Mouse (Mus musculus) olfactory bulb, adult 2 months (tissue): ENCODE data around the gene Parl. TPM values are rescaled to one million over a fixed set of nuclear protein-coding genes. Genes with fewer than 3 reads are reported as not detected.

Experiments used
- H3K27ac ChIP-seq: fragments of 200-500 bp; 2 replicates; pipeline ENCODE4 v1.5.1; 2012; ENCODE audit warnings: low read depth, low read length; ENCODE audit not compliant: insufficient read depth
- H3K4me1 ChIP-seq: fragments of 200-500 bp; 2 replicates; pipeline ENCODE4 v1.6.1; 2012; ENCODE audit warnings: low read length; ENCODE audit not compliant: control insufficient read depth, insufficient read depth
- H3K4me3 ChIP-seq: fragments of 200-500 bp; 2 replicates; pipeline ENCODE4 v1.5.1; 2012; ENCODE audit warnings: mild to moderate bottlenecking, low read depth, low read length, moderate library complexity; ENCODE audit not compliant: insufficient read depth
- CTCF ChIP-seq: fragments of 200-500 bp; IDR thresholded peaks from 2 replicates; pipeline ENCODE4 v1.5.1; 2012; ENCODE audit warnings: low read depth, mild to moderate bottlenecking, low read length, moderate library complexity; ENCODE audit not compliant: insufficient read depth
- POLR2A ChIP-seq: fragments of 200-500 bp; IDR thresholded peaks from 2 replicates; pipeline ENCODE4 v1.6.1; 2012; ENCODE audit warnings: mild to moderate bottlenecking, low read depth, low read length, moderate library complexity; ENCODE audit not compliant: insufficient read depth
- WGBS: fragments of 180-500 bp; shearing (Covaris S2); methylation state at CpG from one replicate; pipeline ENCODE4 v1.1.7; 2018; 5-methylcytosine and 5-hydroxymethylcytosine counted together
- polyA plus RNA-seq: library from polyadenylated mRNA; stranded (reverse); fragments of >200 nt; gene quantifications from 2 replicates; pipeline ENCODE4 v1.2.4, GENCODE M21; 2012; ENCODE audit warnings: low replicate concordance; ENCODE audit not compliant: missing spikeins, insufficient read depth, insufficient read length

Parl gene
- polyA plus RNA-seq, 1 experiment = not detected

- H3K27ac ChIP-seq = peak overlapping the region; percentile 41; the same call in 1 of the 2 replicates
- no peak overlapping the region for H3K4me3 ChIP-seq
- H3K4me1 ChIP-seq = no peaks in the 10 kb centered on the region
- WGBS = 52% methylated on average over 9 of the region's 9 CpGs
- TF ChIP-seq POLR2A (no peak), CTCF (no peak)
Measured at GRCm38 (mm10) chr16:20248442-20249174, 53.6 kb downstream of the Parl start.

DNA sequence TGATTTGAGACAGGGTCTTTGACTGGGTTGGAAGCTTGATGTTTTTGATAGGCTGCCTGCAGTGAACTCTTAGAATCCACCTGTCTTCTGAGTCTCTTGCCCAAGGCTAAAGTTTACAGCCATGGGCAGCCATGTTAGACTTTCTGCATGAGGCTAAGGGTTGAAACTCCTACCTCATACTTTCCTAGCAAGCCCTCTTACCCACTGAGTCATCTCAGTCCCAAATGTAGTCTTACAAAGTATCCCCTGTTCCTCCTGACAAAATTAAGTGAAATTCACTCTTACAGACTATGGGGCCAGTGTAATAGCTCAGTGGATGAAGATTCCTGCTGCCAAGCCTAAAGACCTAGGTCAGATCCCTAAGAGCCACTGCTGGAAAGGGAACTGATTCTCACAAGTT is 55.1 kb downstream of the Parl start:
- TF ChIP-seq CTCF = no peak
- TF ChIP-seq POLR2A = no peak
- no peaks in the 10 kb centered on the region for H3K4me1 ChIP-seq
- no peak overlapping the region for H3K27ac ChIP-seq
- no peak overlapping the region for H3K4me3 ChIP-seq

DNA sequence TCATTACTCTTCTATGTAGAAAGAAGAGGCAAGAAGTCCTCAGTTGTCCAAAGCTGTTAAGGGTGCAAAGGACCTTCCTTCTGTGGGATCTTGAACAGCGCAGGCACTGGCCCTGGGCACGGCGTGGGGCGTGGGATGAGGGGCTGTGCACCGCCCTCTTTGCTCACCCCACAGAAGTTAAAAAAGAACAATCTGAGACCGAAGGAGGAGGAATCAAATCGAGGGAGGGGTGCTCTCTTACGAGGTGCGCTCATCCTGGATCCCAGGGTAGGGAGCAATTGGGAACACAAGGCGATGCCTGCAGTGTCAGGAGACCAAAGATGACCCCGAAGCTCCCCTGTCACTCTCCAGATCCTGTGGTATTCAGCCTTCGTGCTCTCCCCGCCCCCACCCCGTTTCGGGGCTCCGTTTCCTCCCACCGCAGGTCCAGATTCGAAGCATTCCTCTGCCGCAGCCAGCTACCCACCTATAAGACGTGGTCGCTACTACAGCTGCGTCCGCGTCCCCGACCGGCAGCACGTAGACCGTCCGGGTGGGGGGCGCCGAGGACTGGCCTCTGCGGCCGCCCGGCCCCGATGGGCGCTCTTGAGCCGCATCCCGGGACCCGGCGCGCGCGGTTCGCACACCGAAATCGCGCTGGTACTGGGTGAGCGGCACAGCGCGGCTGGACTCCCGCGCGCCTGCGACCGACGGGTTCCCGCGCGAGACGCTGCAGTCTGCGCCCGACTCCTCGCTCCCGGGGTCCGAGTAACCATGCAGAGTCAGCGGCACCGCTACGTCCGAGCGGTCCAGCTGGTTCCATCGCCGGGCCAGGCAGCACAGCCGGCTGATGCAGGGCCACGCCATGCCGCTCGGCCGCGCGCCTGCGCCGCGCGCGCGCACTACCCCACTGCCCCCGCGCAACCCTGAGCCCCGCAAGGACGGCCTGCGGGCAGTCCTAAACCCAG is 61.4 kb downstream of the Parl start, which contains the start of gene Map6d1:
TSS of gene Map6d1 (minus strand) at position 891 of the 947 bp plus-strand sequence.
- WGBS = 1% methylated on average over 90 of the region's 90 CpGs
- peak within 1 kb of the TSS; percentile 71 for H3K27ac ChIP-seq
- peak within 1 kb of the TSS; percentile 80 for H3K4me3 ChIP-seq
- H3K4me1 ChIP-seq = peaks cover 9% of the 10 kb centered on the region
- TF ChIP-seq CTCF (no peak), POLR2A (peak; percentile 85)

DNA sequence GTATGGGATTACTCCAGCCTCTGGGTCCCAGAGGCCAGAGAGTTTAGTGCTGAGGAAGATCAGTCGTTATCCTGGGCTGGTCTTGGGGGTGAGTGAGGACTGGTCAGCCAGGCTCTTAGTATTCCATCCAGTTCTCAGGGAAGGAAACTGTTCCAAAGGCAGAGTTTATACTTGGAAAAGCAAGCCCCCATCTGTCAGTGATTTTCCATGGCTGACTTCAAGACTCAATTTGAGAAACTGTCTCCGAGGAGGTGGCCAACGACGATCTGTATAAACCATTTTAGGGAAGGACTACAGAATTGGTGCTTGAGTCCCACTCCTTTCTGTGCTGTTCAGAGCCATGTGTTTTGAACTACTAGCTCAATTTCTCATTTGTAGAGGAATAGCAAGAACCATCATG is 63.5 kb downstream of the Parl start:
- peaks cover 12% of the 10 kb centered on the region for H3K4me1 ChIP-seq
- no peak overlapping the region for H3K4me3 ChIP-seq
- no peak for TF ChIP-seq CTCF
- no peak for TF ChIP-seq POLR2A
- H3K27ac ChIP-seq = 0 out of 2 replicates have a peak overlapping the region, but pooled peaks have one; percentile 7
- WGBS = 87% methylated on average over 4 of the region's 4 CpGs

DNA sequence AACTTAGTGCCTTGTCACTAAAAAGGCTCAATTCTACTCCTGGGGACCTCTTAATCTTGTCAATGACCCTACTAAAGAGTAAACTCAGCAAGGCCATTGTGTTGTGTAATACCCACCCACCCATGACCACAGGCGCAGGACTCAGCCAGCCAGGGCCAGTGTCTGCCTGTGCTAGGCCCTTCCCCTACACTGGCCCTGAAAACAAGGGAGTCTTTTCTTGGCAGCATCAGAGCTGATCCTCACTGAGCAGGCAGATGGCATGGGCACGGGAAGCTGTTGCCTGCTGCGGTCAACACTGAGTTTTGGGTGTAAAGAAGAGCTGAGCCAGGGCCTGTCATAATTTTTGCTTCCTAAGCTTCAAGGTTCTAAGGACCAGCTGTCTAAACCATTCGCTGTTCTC is 64.8 kb downstream of the Parl start:
- Histone ChIP-seq H3K4me3 (no peak overlapping the region), H3K27ac (peak overlapping the region; percentile 48), H3K4me1 (peaks cover 12% of the 10 kb centered on the region)
- WGBS = 43% methylated on average over 4 of the region's 4 CpGs
- TF ChIP-seq CTCF = no peak
- no peak for TF ChIP-seq POLR2A

DNA sequence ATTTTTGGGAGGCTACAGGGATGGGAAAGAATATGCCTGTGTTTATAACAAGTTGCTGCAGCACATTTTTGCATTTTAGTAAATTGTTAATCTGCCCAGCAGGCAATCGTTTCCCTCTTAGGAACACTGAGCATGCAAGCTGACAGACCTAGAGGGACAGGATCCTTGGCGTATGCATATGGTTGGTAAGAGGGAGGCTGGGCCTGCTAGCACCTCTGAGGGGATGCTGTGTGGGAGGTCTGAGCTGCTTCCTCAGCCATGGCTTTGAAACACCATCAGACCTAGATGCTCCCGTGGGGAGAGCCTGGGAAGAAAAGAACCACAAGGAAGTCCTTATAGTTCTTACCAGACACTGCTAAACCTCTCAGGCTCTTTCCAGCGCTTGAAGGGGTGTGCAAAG is 67.8 kb downstream of the Parl start:
- Histone ChIP-seq H3K4me3 (no peak overlapping the region), H3K4me1 (peaks cover 17% of the 10 kb centered on the region), H3K27ac (no peak overlapping the region)
- TF ChIP-seq CTCF (no peak), POLR2A (no peak)
- WGBS = 52% methylated on average over 4 of the region's 4 CpGs

Other genes starting within 250 kb of the Parl start
- 55.9 TPM in 1 of 2 replicates, not detected in the other for gene Klhl24, start 204.8 kb downstream of the Parl start, polyA plus RNA-seq
- not detected in 2 replicates for gene Yeats2, start 161.3 kb downstream of the Parl start, polyA plus RNA-seq
- gene Map6d1, start 61.0 kb downstream of the Parl start, polyA plus RNA-seq = not detected in 2 replicates
- not detected in 2 replicates for gene Cyp2ab1, start 23.0 kb upstream of the Parl start, polyA plus RNA-seq
- gene Abcc5, start 124.0 kb upstream of the Parl start, polyA plus RNA-seq = 577 and 578 TPM in 2 replicates
- gene Eif2b5, start 196.4 kb upstream of the Parl start, polyA plus RNA-seq = not detected in 2 replicates
- 115 TPM in 1 of 2 replicates, not detected in the other for gene Dvl3, start 214.6 kb upstream of the Parl start, polyA plus RNA-seq
- 512 and 992 TPM in 2 replicates for gene Ap2m1, start 233.1 kb upstream of the Parl start, polyA plus RNA-seq
- gene Abcf3, start 246.2 kb upstream of the Parl start, polyA plus RNA-seq = not detected in 2 replicates